Mouse (Mus musculus) liver, embryonic 16.5 days (tissue): Measurements from ENCODE around the gene Lpar5. TPM values are rescaled to one million over a fixed set of nuclear protein-coding genes. Genes with fewer than 3 reads are reported as not detected.
"Not testable (repeated sequence)": the region's sequence is repeated elsewhere in the genome, so short reads cannot be mapped to it uniquely, and the experiment has no call there.

Source experiments
- ATAC-seq: fragments of 200-750 bp; cut with Nextera tagmentation; 2 replicates; pipeline ENCODE4 v1.8.0; 2017; ENCODE audit warnings: low read depth, mild to moderate bottlenecking, moderate number of reproducible peaks, moderate library complexity
- H3K27ac ChIP-seq: fragments of 300-500 bp; sonication (generic); 2 replicates; pipeline ENCODE4 v1.5.1; 2014; ENCODE audit warnings: mild to moderate bottlenecking, low read length
- H3K27me3 ChIP-seq: fragments of 300-500 bp; sonication (generic); 2 replicates; pipeline ENCODE4 v1.6.1; 2014; ENCODE audit warnings: low read depth, low read length, mixed read lengths; ENCODE audit not compliant: control insufficient read depth, insufficient read depth
- H3K36me3 ChIP-seq: fragments of 300-500 bp; sonication (generic); 2 replicates; pipeline ENCODE4 v1.6.1; 2014; ENCODE audit warnings: mild to moderate bottlenecking; ENCODE audit not compliant: control insufficient read depth, insufficient read depth
- H3K4me1 ChIP-seq: fragments of 300-500 bp; sonication (generic); 2 replicates; pipeline ENCODE4 v1.6.1; 2014; ENCODE audit warnings: low read depth, low read length, mixed read lengths; ENCODE audit not compliant: control insufficient read depth
- H3K4me2 ChIP-seq: fragments of 300-500 bp; sonication (generic); 2 replicates; pipeline ENCODE4 v1.6.1; 2014; ENCODE audit warnings: low read depth, low read length, mixed read lengths
- H3K4me3 ChIP-seq: fragments of 300-500 bp; sonication (generic); 2 replicates; pipeline ENCODE4 v1.5.1; 2014; ENCODE audit warnings: low read depth, mild to moderate bottlenecking, low read length
- H3K9ac ChIP-seq: fragments of 300-500 bp; sonication (generic); 2 replicates; pipeline ENCODE4 v1.6.1; 2014; ENCODE audit warnings: low read depth, low read length
- H3K9me3 ChIP-seq: fragments of 300-500 bp; sonication (generic); replicated peaks from 2 replicates; pipeline ENCODE4 v1.6.1; 2016; ENCODE audit warnings: low read length; ENCODE audit not compliant: control insufficient read depth
- WGBS: fragments of 180-500 bp; shearing (Covaris S2); extraction: QIAGEN DNeasy Blood & Tissue Kit; methylation state at CpG from one replicate; pipeline ENCODE4 v1.1.7; 2014; ENCODE audit not compliant: insufficient replicate concordance; 5-methylcytosine and 5-hydroxymethylcytosine counted together
- polyA plus RNA-seq: library from polyadenylated mRNA; unstranded; fragments of >200 nt; fragmentation: Nextera tagmentation; extraction: Ambion mirVana; gene quantifications from 2 replicates; pipeline ENCODE4 v1.2.1, GENCODE M21; 2015

Lpar5 gene
- polyA plus RNA-seq, 1 experiment from 2014 or later = 1.4 TPM

- Histone ChIP-seq H3K27ac (no peak overlapping the region), H3K9ac (no peak overlapping the region), H3K36me3 (peaks cover 28% of the 10 kb centered on the region), H3K4me3 (no peak overlapping the region), H3K4me1 (peaks cover 5% of the 10 kb centered on the region), H3K9me3 (no peaks in the 10 kb centered on the region), H3K27me3 (no peaks in the 10 kb centered on the region), H3K4me2 (no peak overlapping the region)
- WGBS = 33% methylated on average over 5 of the region's 5 CpGs
- no peak for ATAC-seq
Observed at GRCm38 (mm10) chr6:125046691-125047090, 21.0 kb upstream of the Lpar5 start.

- Histone ChIP-seq H3K9me3 (no peaks in the 10 kb centered on the region), H3K4me1 (no peaks in the 10 kb centered on the region; the same call in 1 of the 2 replicates), H3K4me3 (no peak within 1 kb of the TSS), H3K4me2 (no peak within 1 kb of the TSS), H3K9ac (no peak within 1 kb of the TSS), H3K36me3 (peaks cover 19% of the 10 kb centered on the region), H3K27ac (no peak within 1 kb of the TSS), H3K27me3 (no peaks in the 10 kb centered on the region)
- ATAC-seq = no peak
- 52% methylated on average over 20 of the region's 20 CpGs for WGBS
Observed at GRCm38 (mm10) chr6:125049678-125050077, 18.0 kb upstream of the Lpar5 start, which contains the start of gene Acrbp. TSS of gene Acrbp (plus strand) at chr6:125049689.

- H3K4me1 ChIP-seq = no peaks in the 10 kb centered on the region; the same call in 1 of the 2 replicates
- H3K4me3 ChIP-seq = no peak overlapping the region
- H3K4me2 ChIP-seq = no peak overlapping the region
- H3K9me3 ChIP-seq = no peaks in the 10 kb centered on the region
- H3K9ac ChIP-seq = no peak overlapping the region
- ATAC-seq = no peak
- H3K36me3 ChIP-seq = peaks cover 14% of the 10 kb centered on the region
- no peak overlapping the region for H3K27ac ChIP-seq
- 65% methylated on average over 5 of the region's 5 CpGs for WGBS
- H3K27me3 ChIP-seq = no peaks in the 10 kb centered on the region
Observed at GRCm38 (mm10) chr6:125051237-125051636, 16.5 kb upstream of the Lpar5 start.

- WGBS = 37% methylated on average over 6 of the region's 6 CpGs
- peaks cover 13% of the 10 kb centered on the region for H3K4me1 ChIP-seq
- no peaks in the 10 kb centered on the region for H3K9me3 ChIP-seq
- no peak overlapping the region for H3K27ac ChIP-seq
- no peak overlapping the region for H3K9ac ChIP-seq
- H3K4me3 ChIP-seq = no peak overlapping the region
- no peaks in the 10 kb centered on the region for H3K36me3 ChIP-seq
- no peak for ATAC-seq
- no peak overlapping the region for H3K4me2 ChIP-seq
- no peaks in the 10 kb centered on the region for H3K27me3 ChIP-seq
Observed at GRCm38 (mm10) chr6:125061493-125061892, 6.2 kb upstream of the Lpar5 start.

GRCm38 (mm10) chr6:125062511-125062910 lies 5.2 kb upstream of the Lpar5 start:
- Histone ChIP-seq H3K4me3 (no peak overlapping the region), H3K4me2 (no peak overlapping the region), H3K9me3 (no peaks in the 10 kb centered on the region), H3K9ac (no peak overlapping the region; the same call in 1 of the 2 replicates), H3K36me3 (no peaks in the 10 kb centered on the region), H3K27me3 (no peaks in the 10 kb centered on the region), H3K27ac (no peak overlapping the region), H3K4me1 (peaks cover 18% of the 10 kb centered on the region)
- WGBS = 55% methylated on average over 5 of the region's 5 CpGs
- ATAC-seq = peak; percentile 54

GRCm38 (mm10) chr6:125063906-125064305 lies 3.8 kb upstream of the Lpar5 start:
- Histone ChIP-seq H3K4me3 (no peak overlapping the region), H3K4me2 (no peak overlapping the region), H3K9me3 (no peaks in the 10 kb centered on the region), H3K27ac (no peak overlapping the region), H3K4me1 (peaks cover 25% of the 10 kb centered on the region), H3K27me3 (no peaks in the 10 kb centered on the region), H3K36me3 (no peaks in the 10 kb centered on the region), H3K9ac (no peak overlapping the region)
- ATAC-seq = no peak
- WGBS = 66% methylated on average over 6 of the region's 6 CpGs

GRCm38 (mm10) chr6:125065223-125065622 lies 2.5 kb upstream of the Lpar5 start:
- not testable (repeated sequence) for H3K4me2 ChIP-seq, H3K27ac ChIP-seq, H3K27me3 ChIP-seq, ATAC-seq, H3K36me3 ChIP-seq, H3K9me3 ChIP-seq, H3K9ac ChIP-seq, H3K4me3 ChIP-seq
- WGBS = no CpG with 5 or more reads among the region's 1 CpGs
- H3K4me1 ChIP-seq = peaks cover 25% of the 10 kb centered on the region

GRCm38 (mm10) chr6:125071170-125071895 lies 3.6 kb downstream of the Lpar5 start:
- 17% methylated on average over 18 of the region's 18 CpGs for WGBS
- ATAC-seq = peak; percentile 94
- Histone ChIP-seq H3K4me3 (peak overlapping the region; percentile 47), H3K9me3 (no peaks in the 10 kb centered on the region), H3K4me2 (peak overlapping the region; percentile 61), H3K36me3 (no peaks in the 10 kb centered on the region), H3K27ac (peak overlapping the region; percentile 82), H3K4me1 (peaks cover 31% of the 10 kb centered on the region), H3K27me3 (no peaks in the 10 kb centered on the region), H3K9ac (peak overlapping the region; percentile 29)

- 10% methylated on average over 2 of the region's 2 CpGs for WGBS
- Histone ChIP-seq H3K4me2 (peak overlapping the region; percentile 61), H3K27me3 (no peaks in the 10 kb centered on the region), H3K4me1 (peaks cover 31% of the 10 kb centered on the region), H3K27ac (peak overlapping the region; percentile 82), H3K4me3 (peak overlapping the region; percentile 47), H3K9me3 (no peaks in the 10 kb centered on the region), H3K36me3 (no peaks in the 10 kb centered on the region), H3K9ac (peak overlapping the region; percentile 28; the same call in 1 of the 2 replicates)
- no peak for ATAC-seq
Observed at GRCm38 (mm10) chr6:125071896-125072279, 4.2 kb downstream of the Lpar5 start.
